Mouse (Mus musculus) neural tube, embryonic 13.5 days (tissue): ENCODE data around the gene Klhl5. TPM values are rescaled to one million over a fixed set of nuclear protein-coding genes. Genes with fewer than 3 reads are reported as not detected.
"Not testable (repeated sequence)": the region's sequence is repeated elsewhere in the genome, so short reads cannot be mapped to it uniquely, and the experiment has no call there.

Experiments
- ATAC-seq: fragments of 200-750 bp; cut with Nextera tagmentation; 2 replicates; pipeline ENCODE4 v1.8.0; 2017; ENCODE audit warnings: low read depth, mild to moderate bottlenecking, moderate TSS enrichment, moderate library complexity
- H3K27ac ChIP-seq: fragments of 300-500 bp; sonication (generic); replicated peaks from 2 replicates; pipeline ENCODE4 v1.5.1; 2015; ENCODE audit warnings: moderate library complexity, mild to moderate bottlenecking, inconsistent platforms
- H3K27me3 ChIP-seq: fragments of 300-500 bp; sonication (generic); 2 replicates; pipeline ENCODE4 v1.6.1; 2015; ENCODE audit warnings: mild to moderate bottlenecking, inconsistent platforms
- H3K36me3 ChIP-seq: fragments of 300-500 bp; sonication (generic); 2 replicates; pipeline ENCODE4 v1.6.1; 2015; ENCODE audit warnings: mild to moderate bottlenecking, inconsistent platforms
- H3K4me1 ChIP-seq: fragments of 300-500 bp; sonication (generic); replicated peaks from 2 replicates; pipeline ENCODE4 v1.6.1; 2015; ENCODE audit warnings: inconsistent platforms
- H3K4me2 ChIP-seq: fragments of 300-500 bp; sonication (generic); 2 replicates; pipeline ENCODE4 v1.6.1; 2015; ENCODE audit warnings: inconsistent platforms, mild to moderate bottlenecking, moderate library complexity
- H3K4me3 ChIP-seq: fragments of 300-500 bp; sonication (generic); 2 replicates; pipeline ENCODE4 v1.5.1; 2015; ENCODE audit warnings: mild to moderate bottlenecking, inconsistent platforms
- H3K9ac ChIP-seq: fragments of 300-500 bp; sonication (generic); 2 replicates; pipeline ENCODE4 v1.6.1; 2015; ENCODE audit warnings: moderate library complexity, mild to moderate bottlenecking, inconsistent platforms
- H3K9me3 ChIP-seq: fragments of 300-500 bp; sonication (generic); 2 replicates; pipeline ENCODE4 v1.6.1; 2016; ENCODE audit warnings: inconsistent platforms
- WGBS: fragments of 180-500 bp; shearing (Covaris S2); methylation state at CpG from one replicate; pipeline ENCODE4 v1.1.7; 2015; 5-methylcytosine and 5-hydroxymethylcytosine counted together
- polyA plus RNA-seq: library from polyadenylated mRNA; unstranded; fragments of >200 nt; fragmentation: Nextera tagmentation; extraction: Ambion mirVana; gene quantifications from 2 replicates; pipeline ENCODE4 v1.2.1, GENCODE M21; 2015

Gene Klhl5
- polyA plus RNA-seq, 1 experiment from 2014 or later: 60.8 TPM

DNA sequence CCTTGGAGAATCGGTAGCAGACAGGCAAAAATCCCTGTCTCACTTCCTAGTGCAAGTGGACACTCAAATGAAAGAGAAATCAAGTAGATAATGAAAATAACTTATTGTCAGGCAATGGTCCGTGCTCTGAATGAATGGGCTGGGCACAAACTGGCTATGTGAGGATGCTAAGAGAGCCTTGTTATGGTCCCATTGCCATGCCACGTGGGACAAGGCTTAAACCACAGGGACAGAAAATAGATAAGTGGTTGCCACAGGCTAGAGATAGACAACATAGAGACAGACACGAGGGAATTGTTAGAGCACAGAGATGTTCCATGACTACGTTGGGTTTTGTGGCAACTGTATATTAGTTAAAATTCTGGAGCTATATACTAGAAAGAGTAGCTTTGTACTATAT is 6.1 kb upstream of the Klhl5 start:
- Histone ChIP-seq H3K4me2 (no peak overlapping the region), H3K4me1 (0 out of 2 replicates have a peak, but pooled peaks cover 4% of the 10 kb centered on the region), H3K27me3 (no peaks in the 10 kb centered on the region), H3K27ac (no peak overlapping the region), H3K36me3 (no peaks in the 10 kb centered on the region), H3K9me3 (no peaks in the 10 kb centered on the region), H3K4me3 (no peak overlapping the region), H3K9ac (no peak overlapping the region)
- ATAC-seq: no peak
- WGBS: 83% methylated on average over 5 of the region's 5 CpGs

DNA sequence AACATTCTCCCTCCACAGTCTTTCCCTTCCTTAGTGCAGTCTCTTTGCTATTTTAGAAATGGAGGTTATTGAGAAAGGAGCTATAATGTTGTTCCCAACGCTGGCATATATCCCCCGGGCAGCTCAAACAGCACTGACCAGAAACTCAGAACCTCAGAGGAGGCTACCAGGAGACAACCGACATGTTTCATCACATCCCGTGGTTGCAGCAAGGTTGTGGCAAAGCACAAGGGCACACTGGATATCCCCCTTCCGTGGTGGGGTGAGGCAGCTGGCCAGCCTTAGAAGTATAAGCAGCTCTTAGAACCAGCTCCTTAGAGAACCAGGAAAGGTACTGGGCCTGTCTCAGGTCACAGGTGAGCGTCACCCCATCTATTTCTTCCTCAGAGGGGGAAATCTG is 5.7 kb upstream of the Klhl5 start:
- Histone ChIP-seq H3K4me1 (0 out of 2 replicates have a peak, but pooled peaks cover 4% of the 10 kb centered on the region), H3K9ac (no peak overlapping the region), H3K27me3 (no peaks in the 10 kb centered on the region), H3K36me3 (no peaks in the 10 kb centered on the region), H3K9me3 (no peaks in the 10 kb centered on the region), H3K27ac (no peak overlapping the region), H3K4me2 (no peak overlapping the region), H3K4me3 (no peak overlapping the region)
- WGBS: 90% methylated on average over 6 of the region's 6 CpGs
- ATAC-seq: no peak

DNA sequence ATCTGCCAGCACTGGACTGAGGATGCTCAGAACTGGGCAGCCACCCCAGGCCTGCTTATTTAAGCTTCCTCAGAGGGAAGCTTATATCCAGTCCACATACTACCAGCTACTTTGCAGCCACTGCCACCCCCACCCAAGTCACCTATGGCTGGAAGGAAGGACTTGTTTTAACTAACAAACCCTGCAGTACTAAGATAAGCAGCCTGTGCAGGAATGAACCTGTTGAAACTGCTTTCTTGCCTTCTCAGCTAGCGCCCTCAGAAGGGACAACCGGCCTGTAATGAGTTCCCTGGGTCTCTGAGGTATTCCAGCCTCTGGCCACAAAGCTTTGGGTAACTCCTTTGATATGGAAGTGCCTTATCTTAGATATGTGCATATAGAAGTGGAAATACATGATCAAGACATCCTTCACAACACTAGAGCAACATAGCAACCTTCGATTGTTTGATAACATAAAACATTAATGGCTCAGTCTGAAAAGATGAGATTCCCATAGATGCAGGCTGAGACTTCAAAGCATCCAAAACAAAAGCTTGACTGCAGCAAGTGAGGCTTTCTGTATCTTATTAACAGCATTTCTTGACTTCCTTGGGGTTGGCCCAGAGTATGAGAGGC is 5.2 kb upstream of the Klhl5 start:
- Histone ChIP-seq H3K9me3 (no peaks in the 10 kb centered on the region), H3K4me3 (no peak overlapping the region), H3K4me1 (peaks cover 9% of the 10 kb centered on the region), H3K4me2 (no peak overlapping the region), H3K27ac (no peak overlapping the region), H3K36me3 (no peaks in the 10 kb centered on the region), H3K9ac (no peak overlapping the region), H3K27me3 (no peaks in the 10 kb centered on the region)
- ATAC-seq: no peak
- WGBS: 84% methylated on average over 3 of the region's 3 CpGs

DNA sequence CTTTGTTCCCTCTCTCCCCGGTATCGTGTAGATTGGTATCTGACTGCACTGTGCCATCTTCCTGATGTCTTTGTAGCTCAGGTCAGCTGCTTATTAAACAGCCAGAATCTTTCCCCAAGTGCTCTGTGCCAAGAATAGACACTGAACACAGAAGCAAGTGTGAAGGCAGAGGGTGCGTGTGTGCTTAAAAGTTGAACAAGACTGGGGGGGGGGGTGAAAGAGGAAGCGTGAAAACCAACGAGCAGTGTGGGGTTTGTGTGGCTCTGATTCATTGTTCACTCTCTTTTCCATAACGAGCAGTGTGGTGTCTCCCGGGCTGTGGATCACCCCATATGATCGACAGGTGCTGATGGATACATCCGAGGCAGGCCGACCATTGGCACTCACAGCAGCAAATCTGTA is 4.7 kb upstream of the Klhl5 start:
- H3K27ac ChIP-seq: no peak overlapping the region
- H3K4me3 ChIP-seq: no peak overlapping the region
- H3K36me3 ChIP-seq: no peaks in the 10 kb centered on the region
- H3K9ac ChIP-seq: no peak overlapping the region
- H3K4me2 ChIP-seq: no peak overlapping the region
- H3K9me3 ChIP-seq: no peaks in the 10 kb centered on the region
- H3K4me1 ChIP-seq: peaks cover 10% of the 10 kb centered on the region
- WGBS: 72% methylated on average over 10 of the region's 10 CpGs
- no peaks in the 10 kb centered on the region for H3K27me3 ChIP-seq
- ATAC-seq: no peak

DNA sequence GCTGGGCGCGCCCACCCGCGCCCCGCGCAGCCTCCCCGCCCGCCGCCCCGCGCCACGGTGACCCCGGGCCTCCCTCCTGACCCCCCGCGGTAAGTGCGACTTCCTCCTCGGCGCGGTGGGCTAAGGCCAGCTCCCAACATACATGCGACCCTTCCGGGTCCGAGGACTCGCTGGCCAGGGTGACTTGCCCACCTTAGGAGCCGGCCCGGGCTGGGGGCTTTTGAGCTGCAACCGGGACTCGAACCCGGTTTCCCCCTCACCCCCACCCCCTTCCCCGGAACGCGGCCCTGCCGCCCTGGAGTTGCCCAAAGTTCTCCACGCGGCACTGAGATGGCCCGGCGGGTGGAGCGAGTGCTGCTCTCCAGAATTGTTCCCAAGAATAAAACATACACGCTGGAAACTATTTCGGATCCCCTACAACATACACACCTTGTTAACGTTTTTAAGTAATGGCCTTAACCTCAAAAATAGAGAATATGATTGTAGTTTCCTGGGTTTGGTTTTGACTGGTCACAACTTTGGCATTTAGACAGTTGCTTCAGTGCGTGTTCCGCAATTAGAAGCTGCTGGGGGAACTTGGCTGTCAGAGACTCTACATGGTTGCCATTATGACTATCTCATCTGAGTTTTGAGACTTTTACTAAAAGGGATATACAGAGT is 564 bp downstream of the Klhl5 start:
- Histone ChIP-seq H3K9ac (peak overlapping the region; percentile 86), H3K36me3 (no peaks in the 10 kb centered on the region), H3K4me2 (peak overlapping the region; percentile 74), H3K27me3 (no peaks in the 10 kb centered on the region), H3K4me1 (peaks cover 11% of the 10 kb centered on the region), H3K27ac (peak overlapping the region; percentile 78), H3K9me3 (no peaks in the 10 kb centered on the region), H3K4me3 (peak overlapping the region; percentile 69)
- 3% methylated on average over 35 of the region's 42 CpGs for WGBS
- ATAC-seq: no peak

DNA sequence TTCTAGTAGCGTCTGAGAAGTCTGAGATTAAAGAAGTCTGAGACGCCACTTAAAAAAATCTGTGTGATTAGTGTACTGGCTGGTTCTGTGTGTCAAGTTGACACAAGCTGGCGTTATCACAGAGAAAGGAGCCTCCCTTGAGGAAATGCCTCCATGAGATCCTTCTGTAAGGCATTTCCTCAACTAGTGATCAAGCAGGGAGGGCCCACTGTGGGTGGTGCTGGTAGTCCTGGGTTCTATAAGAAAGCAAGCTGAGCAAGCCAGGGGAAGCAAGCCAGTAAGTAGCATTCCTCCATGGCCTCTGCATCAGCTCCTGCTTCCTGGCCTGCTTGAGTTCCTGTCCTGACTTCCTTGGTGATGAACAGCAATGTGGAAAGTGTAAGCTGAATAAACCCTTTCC is 4.9 kb downstream of the Klhl5 start:
- not testable (repeated sequence) for H3K27me3 ChIP-seq, ATAC-seq, H3K9ac ChIP-seq, H3K36me3 ChIP-seq, H3K9me3 ChIP-seq, H3K4me1 ChIP-seq, H3K4me2 ChIP-seq, H3K27ac ChIP-seq, H3K4me3 ChIP-seq
- 78% methylated on average over 3 of the region's 3 CpGs for WGBS

DNA sequence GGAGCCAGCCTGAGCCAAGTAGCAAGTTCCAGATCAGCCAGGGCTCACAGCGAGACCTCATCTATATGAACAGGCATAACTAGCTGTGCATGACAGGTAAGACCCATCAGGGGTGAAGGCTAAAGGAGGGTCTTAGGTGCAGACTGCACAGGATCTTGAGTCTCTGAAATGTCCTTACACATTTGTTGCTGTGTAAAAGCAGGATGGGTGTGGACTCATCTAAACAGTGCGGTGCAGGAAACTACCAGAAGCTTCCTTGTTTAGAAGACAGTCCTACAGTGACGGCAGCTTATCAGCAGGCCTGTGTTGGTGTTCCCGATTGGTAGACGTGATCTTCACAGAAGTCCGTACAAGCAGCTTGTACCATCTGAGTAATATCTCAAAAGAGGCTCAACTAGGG is 6.0 kb downstream of the Klhl5 start:
- no peak overlapping the region for H3K27ac ChIP-seq
- H3K36me3 ChIP-seq: 0 out of 2 replicates have a peak, but pooled peaks cover 6% of the 10 kb centered on the region
- H3K9ac ChIP-seq: no peak overlapping the region
- ATAC-seq: no peak
- peaks cover 5% of the 10 kb centered on the region for H3K4me1 ChIP-seq
- H3K4me2 ChIP-seq: no peak overlapping the region
- 94% methylated on average over 6 of the region's 6 CpGs for WGBS
- H3K27me3 ChIP-seq: no peaks in the 10 kb centered on the region
- H3K4me3 ChIP-seq: no peak overlapping the region
- H3K9me3 ChIP-seq: no peaks in the 10 kb centered on the region

DNA sequence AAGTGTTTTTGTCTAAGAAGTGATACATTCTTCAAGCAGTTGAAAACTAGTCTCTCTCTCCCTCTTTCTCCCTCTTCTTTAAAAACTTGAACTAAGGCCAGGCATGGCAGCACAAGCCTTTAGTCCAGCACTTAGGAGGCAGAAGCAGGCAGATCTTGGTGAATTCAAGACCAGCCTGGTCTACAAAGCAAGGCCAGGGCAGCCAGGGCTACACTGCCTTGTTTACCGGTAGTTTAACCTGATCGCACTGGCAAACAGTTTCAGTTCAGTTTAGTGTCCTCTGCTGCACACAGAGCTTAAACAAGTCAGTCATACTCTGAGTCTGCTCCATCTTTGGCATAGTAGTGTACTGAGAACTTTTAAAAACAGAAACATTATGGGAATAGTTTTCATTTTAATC is 9.4 kb downstream of the Klhl5 start:
- Histone ChIP-seq H3K4me2 (no peak overlapping the region), H3K36me3 (0 out of 2 replicates have a peak, but pooled peaks cover 6% of the 10 kb centered on the region), H3K27ac (no peak overlapping the region), H3K4me3 (no peak overlapping the region), H3K27me3 (no peaks in the 10 kb centered on the region), H3K4me1 (no peaks in the 10 kb centered on the region), H3K9ac (no peak overlapping the region), H3K9me3 (no peaks in the 10 kb centered on the region)
- ATAC-seq: no peak
- 96% methylated on average over 2 of the region's 2 CpGs for WGBS

DNA sequence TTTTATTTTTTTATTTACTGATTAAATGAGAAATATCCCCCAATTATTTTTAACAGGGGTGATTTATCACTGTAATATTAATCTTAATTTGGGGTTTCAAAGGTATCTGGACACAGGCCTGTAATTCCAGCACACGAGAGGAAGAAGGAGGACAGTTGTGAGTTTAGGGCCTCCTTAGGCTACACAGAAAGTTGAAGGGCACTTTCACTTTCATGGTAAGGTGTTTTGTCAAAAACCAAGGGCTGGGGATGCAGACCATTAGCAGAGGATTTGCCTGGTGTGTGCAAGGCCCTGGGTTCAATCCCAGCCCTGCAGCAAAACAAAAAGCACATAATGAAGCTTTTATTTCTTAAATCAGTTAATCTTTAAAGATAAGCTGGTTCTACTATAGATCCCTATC is 12.2 kb downstream of the Klhl5 start:
- Histone ChIP-seq H3K27me3 (no peaks in the 10 kb centered on the region), H3K9me3 (no peaks in the 10 kb centered on the region), H3K4me2 (no peak overlapping the region), H3K4me3 (no peak overlapping the region), H3K4me1 (no peaks in the 10 kb centered on the region), H3K9ac (no peak overlapping the region), H3K36me3 (0 out of 2 replicates have a peak, but pooled peaks cover 6% of the 10 kb centered on the region), H3K27ac (no peak overlapping the region)
- WGBS: 74% methylated on average over 1 of the region's 1 CpGs
- ATAC-seq: no peak

DNA sequence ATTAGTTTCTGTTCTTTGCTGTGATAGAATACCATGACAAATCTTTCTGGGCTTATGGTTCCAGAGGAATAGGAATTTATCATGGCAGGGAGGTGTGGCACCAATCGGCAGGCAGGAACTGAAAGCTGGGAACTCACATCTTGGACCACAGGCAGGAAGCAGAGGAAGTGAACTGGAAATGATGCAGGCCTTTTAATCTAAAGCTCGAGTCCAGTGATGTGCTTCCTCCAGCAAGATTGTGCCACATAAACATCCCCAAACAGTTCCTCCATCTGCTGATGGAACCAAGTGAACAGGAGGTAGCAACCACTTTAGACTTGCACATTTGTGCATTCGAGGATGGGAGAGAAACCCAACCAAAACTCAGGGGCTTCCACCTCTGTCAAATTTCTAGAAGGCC is 12.6 kb downstream of the Klhl5 start:
- Histone ChIP-seq H3K4me3 (no peak overlapping the region), H3K27me3 (no peaks in the 10 kb centered on the region), H3K36me3 (0 out of 2 replicates have a peak, but pooled peaks cover 6% of the 10 kb centered on the region), H3K4me1 (no peaks in the 10 kb centered on the region), H3K4me2 (no peak overlapping the region), H3K9me3 (no peaks in the 10 kb centered on the region), H3K9ac (no peak overlapping the region), H3K27ac (no peak overlapping the region)
- ATAC-seq: no peak
- 62% methylated on average over 3 of the region's 3 CpGs for WGBS

DNA sequence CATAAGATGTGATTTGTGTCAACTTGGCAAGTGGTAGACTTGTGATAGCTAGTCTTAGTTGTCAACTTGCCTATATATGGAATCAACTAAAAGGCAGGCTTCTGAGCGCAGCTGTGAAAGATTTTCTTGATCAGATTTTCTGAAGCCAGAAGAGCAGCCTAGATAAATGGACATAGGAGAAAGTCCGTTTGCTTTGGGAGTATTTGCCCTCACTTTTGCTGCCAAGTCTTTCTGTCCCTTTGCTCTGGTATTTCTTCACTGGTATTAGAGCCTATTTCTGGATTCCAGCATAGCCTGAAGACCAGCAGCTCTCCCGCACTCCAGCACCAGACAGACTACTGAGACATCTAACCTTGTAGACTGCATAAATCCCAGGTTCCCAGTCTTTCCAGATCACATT is 15.3 kb downstream of the Klhl5 start:
- Histone ChIP-seq H3K27ac (no peak overlapping the region), H3K4me1 (no peaks in the 10 kb centered on the region), H3K27me3 (no peaks in the 10 kb centered on the region), H3K4me3 (no peak overlapping the region), H3K4me2 (no peak overlapping the region), H3K36me3 (no peaks in the 10 kb centered on the region), H3K9ac (no peak overlapping the region), H3K9me3 (no peaks in the 10 kb centered on the region)
- no peak for ATAC-seq
- WGBS: 94% methylated on average over 3 of the region's 3 CpGs

DNA sequence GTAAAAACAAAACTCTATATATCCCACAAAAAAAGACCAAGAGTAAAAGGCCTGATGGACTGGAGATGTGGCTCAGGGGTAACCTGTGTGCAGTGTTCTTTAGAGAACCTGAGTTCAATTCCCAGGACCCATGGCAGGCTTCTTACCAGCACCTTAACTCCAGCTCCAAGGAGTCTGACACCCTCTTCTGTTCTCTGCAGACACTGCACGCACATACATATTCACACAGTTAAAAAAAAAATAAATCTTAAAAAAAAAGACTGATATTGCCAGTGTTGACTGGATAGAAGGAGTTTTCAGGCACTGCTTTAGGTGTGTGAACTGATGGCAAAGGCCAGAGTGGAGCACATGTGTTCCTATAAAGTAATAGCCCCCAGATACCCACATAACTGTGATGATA is 18.8 kb downstream of the Klhl5 start:
- no peak for ATAC-seq
- Histone ChIP-seq H3K4me3 (no peak overlapping the region), H3K36me3 (no peaks in the 10 kb centered on the region), H3K4me1 (peaks cover 10% of the 10 kb centered on the region), H3K9me3 (no peaks in the 10 kb centered on the region), H3K9ac (no peak overlapping the region), H3K27ac (no peak overlapping the region), H3K4me2 (no peak overlapping the region), H3K27me3 (no peaks in the 10 kb centered on the region)
- WGBS: 84% methylated on average over 1 of the region's 1 CpGs

DNA sequence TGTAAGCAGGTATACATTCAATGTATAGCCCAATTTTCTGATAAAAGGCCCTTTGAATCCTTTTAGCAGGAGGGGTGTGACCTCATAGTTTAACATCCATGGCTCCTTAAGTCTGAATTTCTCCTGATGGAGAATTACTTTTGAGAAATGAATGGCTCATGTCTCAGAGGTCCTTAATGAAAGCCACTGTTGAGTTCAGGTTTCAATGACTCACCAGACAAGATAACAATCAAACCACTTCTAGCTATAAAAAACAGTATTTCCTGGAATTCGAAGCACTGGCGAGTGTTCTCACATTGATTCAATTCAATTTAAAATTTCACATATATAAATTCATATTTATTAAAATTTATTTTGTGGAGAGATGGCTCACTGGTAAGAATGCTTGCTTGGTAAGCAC is 21.1 kb downstream of the Klhl5 start:
- ATAC-seq: no peak
- Histone ChIP-seq H3K9me3 (no peaks in the 10 kb centered on the region), H3K36me3 (no peaks in the 10 kb centered on the region), H3K4me2 (no peak overlapping the region), H3K4me3 (no peak overlapping the region), H3K27me3 (no peaks in the 10 kb centered on the region), H3K9ac (no peak overlapping the region), H3K27ac (no peak overlapping the region), H3K4me1 (peaks cover 17% of the 10 kb centered on the region)
- 76% methylated on average over 2 of the region's 2 CpGs for WGBS
